Mouse (Mus musculus): ENCODE measurements at regions not wholly inside any gene's neighbourhood (a gene's known extent, or its start where the extent isn't known, plus 50 kb on each side); places are given as distances from the start of the nearest gene placed in this dataset.

GRCm38 (mm10) chr13:110652201-110652600, 257.4 kb downstream of the Plk2 start:
- TF ChIP-seq CTCF (IDR thresholded peaks at IDR 0.05; ENCODE audit: low read depth): no peak
- no peak for TF ChIP-seq EP300 (IDR thresholded peaks at IDR 0.05; ENCODE audit: low read depth)
